Mouse (Mus musculus): ENCODE results near the gene Olfr631. TPM values are rescaled to one million over a fixed set of nuclear protein-coding genes. Genes with fewer than 3 reads are reported as not detected.
"Not testable (repeated sequence)": the region's sequence is repeated elsewhere in the genome, so short reads cannot be mapped to it uniquely, and the experiment has no call there.

The Olfr631 gene
- not detected for total RNA-seq (2022)

GRCm38 (mm10) chr7:103928525-103928924 is at the start of gene Olfr631:
Olfr631 (plus strand) TSS chr7:103928825.
- no peak for DNase-seq (ENCODE audit: low spot score)

DNA sequence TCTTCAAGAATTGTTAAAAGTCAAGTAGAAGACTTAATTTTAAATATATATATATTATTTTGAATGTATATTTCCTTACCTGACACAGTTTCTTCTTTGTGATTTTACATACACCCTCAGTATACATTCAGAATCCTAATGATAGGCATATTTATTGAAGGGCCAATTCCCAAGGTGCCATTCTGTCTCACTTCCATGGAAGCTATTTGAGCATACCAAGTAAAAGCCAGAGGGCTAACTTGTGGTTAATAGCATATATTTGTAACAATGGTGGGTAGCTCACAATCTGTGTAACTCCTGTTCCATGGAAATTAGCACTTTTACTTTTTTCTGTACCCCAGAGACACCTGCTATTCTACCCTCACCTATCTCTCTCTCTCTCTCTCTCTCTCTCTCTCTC is 42.5 kb upstream of the Olfr631 start, which contains the start of gene Olfr66:
Gene Olfr66 (minus strand): TSS at position 101 of the 400 bp plus-strand sequence.
- no peak for DNase-seq (ENCODE audit: low spot score)

- no peak for DNase-seq (ENCODE audit: low spot score)
Observed at GRCm38 (mm10) chr7:103894385-103894784, 34.2 kb upstream of the Olfr631 start, which contains the start of gene Olfr64. Olfr64 (minus strand) TSS chr7:103894485.

DNA sequence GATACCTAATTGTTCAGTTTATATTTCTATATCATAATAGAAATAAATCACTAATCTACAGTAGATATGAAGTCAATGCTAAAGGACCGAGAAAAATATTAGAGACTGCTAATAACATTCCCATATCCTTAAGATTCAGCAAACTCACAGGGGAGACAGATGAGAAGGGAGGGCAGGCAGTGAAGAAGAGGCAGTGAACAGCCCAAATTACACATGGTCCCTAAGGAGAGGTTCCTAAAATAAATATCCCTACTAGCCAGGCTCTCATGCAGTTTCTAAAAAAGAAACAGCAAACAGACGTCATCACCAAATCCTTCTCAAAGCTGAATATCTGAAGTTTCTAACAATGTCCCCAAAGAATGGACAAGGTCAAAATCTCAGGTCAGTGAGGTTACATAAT is 25.4 kb upstream of the Olfr631 start, which contains the start of gene Olfr65:
Gene Olfr65 (plus strand): TSS at position 301 of the 400 bp plus-strand sequence.
- DNase-seq (ENCODE audit: low spot score) = peak; percentile 10

- no peak for DNase-seq (ENCODE audit: low spot score)
Observed at GRCm38 (mm10) chr7:103910047-103910446, 18.6 kb upstream of the Olfr631 start.

DNA sequence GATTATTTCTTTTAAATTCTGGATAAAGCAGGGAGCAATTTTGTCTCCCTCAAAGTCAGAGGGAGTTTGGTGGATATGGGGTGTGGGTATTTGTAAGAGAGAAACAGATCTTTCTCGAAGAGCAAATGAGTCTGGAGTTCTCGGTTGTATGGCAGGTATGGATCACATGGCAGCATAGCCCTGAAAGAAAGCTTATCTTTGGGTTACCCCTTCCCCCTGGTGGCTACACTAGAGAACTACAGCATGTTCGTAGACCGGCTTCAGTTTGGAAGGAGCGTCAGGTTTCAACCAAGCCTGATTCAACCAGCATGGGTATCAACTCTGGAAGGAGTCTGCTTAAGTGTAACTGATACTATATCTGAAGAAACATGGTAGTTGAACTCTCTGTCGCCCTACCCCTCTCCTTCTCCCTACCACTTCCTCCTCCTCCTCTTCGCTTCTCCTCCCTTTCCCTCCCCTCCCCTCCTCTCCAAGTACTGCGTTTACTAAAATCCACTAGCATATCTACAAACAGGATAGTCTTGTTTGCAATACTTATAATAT is 15.6 kb upstream of the Olfr631 start:
- DNase-seq (ENCODE audit: low spot score) = no peak

DNA sequence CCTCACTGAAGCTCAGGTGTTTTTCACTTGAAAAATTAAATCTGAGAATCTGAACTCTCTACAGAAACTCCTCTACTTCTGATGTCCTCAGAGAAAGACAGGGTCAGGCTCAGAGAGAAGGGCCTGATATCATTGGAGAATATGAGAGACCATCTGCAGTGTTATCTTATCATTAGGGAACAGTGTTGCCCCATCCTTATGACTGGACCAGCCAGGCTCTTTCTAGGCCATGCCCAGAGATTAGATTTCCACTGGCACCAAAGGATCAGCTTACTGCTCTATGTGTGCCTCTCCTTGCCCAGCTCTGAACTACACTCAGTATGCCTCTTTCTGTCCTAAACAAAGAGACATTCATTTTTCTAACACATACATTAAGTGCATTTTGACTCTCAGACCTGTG is 13.3 kb upstream of the Olfr631 start:
- no peak for DNase-seq (ENCODE audit: low spot score)

DNA sequence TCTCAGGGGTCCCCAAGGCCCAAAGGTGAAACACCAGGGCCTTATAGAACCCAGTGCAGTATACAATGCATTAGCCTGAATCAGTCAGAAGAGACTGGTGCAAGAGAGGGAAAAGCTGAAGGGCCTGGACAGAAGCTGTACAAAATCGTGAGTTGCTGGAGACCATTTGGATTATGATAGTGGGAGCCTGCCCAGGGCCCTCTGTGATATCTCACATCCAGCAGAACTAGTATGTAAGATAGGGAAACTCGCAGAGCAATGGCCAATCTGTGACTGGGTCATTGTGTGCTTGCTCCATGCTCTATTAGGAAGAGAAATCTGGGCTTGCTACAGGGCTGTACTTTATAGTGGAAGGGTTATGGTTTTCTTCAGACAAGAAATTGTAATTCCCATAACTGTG is 5.6 kb downstream of the Olfr631 start, which contains the start of gene Olfr632:
Gene Olfr632 (plus strand): TSS at position 84 of the 400 bp plus-strand sequence.
- no peak for DNase-seq (ENCODE audit: low spot score)

- peak; percentile 7 for DNase-seq (ENCODE audit: low spot score)
Observed at GRCm38 (mm10) chr7:103942730-103943129, 14.1 kb downstream of the Olfr631 start.

DNA sequence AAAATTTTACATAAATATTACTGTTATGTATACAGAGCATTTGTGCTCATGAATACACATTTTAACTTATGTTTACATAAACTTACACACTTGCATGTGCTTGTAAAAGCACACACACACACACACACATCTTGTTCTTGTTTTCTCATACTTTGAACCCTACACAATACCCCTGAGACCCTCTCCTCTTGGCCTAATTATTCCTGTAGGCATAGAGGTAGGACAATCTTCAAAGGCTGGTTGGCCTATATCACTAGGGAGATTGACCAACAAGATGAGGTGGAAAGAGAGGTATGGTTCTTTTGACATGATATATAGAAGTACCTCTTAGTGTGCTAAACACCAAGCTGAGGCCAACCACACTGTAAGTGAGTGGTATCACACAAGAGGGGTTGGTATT is 15.5 kb downstream of the Olfr631 start, which contains the start of gene Olfr633:
Gene Olfr633 (plus strand): TSS at position 301 of the 400 bp plus-strand sequence.
- DNase-seq (ENCODE audit: low spot score) = no peak

DNA sequence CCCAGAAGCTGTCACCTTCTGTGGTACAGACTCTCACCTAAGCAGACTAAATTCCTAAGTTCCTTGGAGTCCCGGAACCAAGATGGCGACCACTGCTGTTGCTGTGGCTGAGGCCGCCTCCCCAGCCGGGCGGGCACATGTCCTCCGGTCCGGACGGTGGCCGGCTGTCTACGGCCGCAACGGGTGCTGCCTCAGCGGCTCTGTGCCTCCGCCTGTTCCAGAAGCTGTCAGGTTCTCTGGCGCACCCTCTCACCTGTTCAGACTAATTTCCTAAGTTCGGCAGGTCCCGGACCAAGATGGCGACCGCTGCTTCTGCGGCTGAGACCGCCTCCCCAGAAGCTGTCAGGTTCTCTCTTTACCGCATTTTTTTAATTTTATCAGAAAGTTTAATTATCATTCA is 38.2 kb downstream of the Olfr631 start:
- DNase-seq (ENCODE audit: low spot score) = not testable (repeated sequence)

DNA sequence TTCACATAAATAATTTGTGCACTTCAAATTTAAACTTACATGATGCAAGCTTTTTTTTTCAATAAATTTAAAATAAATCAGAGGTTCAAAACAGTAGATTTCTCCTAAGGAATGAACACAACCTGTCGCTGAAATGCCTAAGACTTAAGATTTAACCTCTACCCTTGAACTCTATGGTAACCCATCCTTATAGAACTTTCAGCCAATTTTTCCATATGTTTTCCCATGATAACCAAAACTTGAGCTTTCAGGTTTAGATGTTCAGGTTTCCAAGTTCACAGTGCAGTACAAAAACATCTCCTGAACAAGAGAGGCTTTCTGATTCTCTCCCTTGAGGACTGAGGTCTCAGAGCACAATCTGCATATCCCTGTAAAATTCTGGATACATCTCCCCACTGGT is 42.2 kb downstream of the Olfr631 start, which contains the start of gene Olfr635:
Gene Olfr635 (plus strand): TSS at position 301 of the 400 bp plus-strand sequence.
- DNase-seq (ENCODE audit: low spot score) = no peak

DNA sequence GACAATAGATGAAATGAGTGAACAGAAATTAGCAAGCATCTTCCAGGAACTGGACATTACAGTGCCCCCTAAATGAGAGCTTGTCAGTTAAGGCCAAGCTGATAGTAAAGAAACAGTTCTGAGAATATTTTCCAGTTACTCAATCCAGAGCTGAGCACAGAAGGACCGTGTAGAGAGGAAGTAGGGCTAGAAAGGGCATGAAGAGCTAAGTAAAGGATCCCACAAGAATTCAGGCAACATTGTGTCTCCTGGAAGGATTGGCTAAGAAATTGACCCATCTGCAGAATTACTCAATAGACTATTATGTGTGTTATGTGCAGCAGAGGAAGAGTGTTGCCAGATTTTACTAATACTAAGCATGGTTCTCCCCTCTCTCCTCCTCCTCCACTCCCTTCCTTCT is 43.2 kb downstream of the Olfr631 start:
- DNase-seq (ENCODE audit: low spot score) = no peak

Other genes with a start within 250 kb of the Olfr631 start
- gene Olfr625-ps1, start 246.1 kb upstream of the Olfr631 start, total RNA-seq (2022) = not detected
- not detected for gene Olfr243, start 214.2 kb upstream of the Olfr631 start, total RNA-seq (2022)
- gene Olfr628, start 198.5 kb upstream of the Olfr631 start, total RNA-seq (2022) = not detected
- not detected for gene Olfr629, start 183.9 kb upstream of the Olfr631 start, total RNA-seq (2022)
- gene Olfr630, start 171.5 kb upstream of the Olfr631 start, total RNA-seq (2022) = not detected
- gene Olfr69, start 157.2 kb upstream of the Olfr631 start, total RNA-seq (2022) = not detected
- not detected for gene Olfr68, start 149.1 kb upstream of the Olfr631 start, total RNA-seq (2022)
- gene Olfr67, start 137.0 kb upstream of the Olfr631 start, total RNA-seq (2022) = not detected
- gene Hbb-bt, start 114.8 kb upstream of the Olfr631 start, total RNA-seq (2022) = 1,000 to 10,000 TPM in 1 of 4 experiments, 100 to 1,000 TPM in 3; 208 to 1,111 (median 289) TPM
- gene Hbb-bs, start 100.7 kb upstream of the Olfr631 start, total RNA-seq (2022) = over 10,000 TPM in 1 of 4 experiments, 1,000 to 10,000 TPM in 3; 2,003 to 12,142 (median 2,942) TPM
- not detected for gene Hbb-bh2, start 88.3 kb upstream of the Olfr631 start, total RNA-seq (2022)
- gene Hbb-bh1, start 85.7 kb upstream of the Olfr631 start, total RNA-seq (2022) = not detected
- not detected for gene Hbb-y, start 75.6 kb upstream of the Olfr631 start, total RNA-seq (2022)
- not detected for gene Olfr66, start 42.6 kb upstream of the Olfr631 start, total RNA-seq (2022)
- not detected for gene Olfr64, start 34.3 kb upstream of the Olfr631 start, total RNA-seq (2022)
- not detected for gene Olfr65, start 25.3 kb upstream of the Olfr631 start, total RNA-seq (2022)
- not detected for gene Olfr632, start 5.5 kb downstream of the Olfr631 start, total RNA-seq (2022)
- gene Olfr633, start 15.6 kb downstream of the Olfr631 start, total RNA-seq (2022) = not detected
- under 1 TPM in 1 of 4 experiments, not detected in 3; 0.03 TPM for gene Olfr635, start 42.3 kb downstream of the Olfr631 start, total RNA-seq (2022)
- gene Olfr638, start 69.9 kb downstream of the Olfr631 start, total RNA-seq (2022) = not detected
- under 1 TPM in 2 of 4 experiments, not detected in 2; 0.06 TPM for gene Olfr639, start 88.5 kb downstream of the Olfr631 start, total RNA-seq (2022)
- gene Olfr640, start 96.7 kb downstream of the Olfr631 start, total RNA-seq (2022) = not detected
- gene Olfr641, start 106.6 kb downstream of the Olfr631 start, total RNA-seq (2022) = not detected
- gene Olfr642, start 123.8 kb downstream of the Olfr631 start, total RNA-seq (2022) = not detected
- gene 4930516K23Rik, start 132.6 kb downstream of the Olfr631 start, total RNA-seq (2022) = not detected
- not detected for gene Olfr644, start 143.0 kb downstream of the Olfr631 start, total RNA-seq (2022)
- not detected for gene Olfr645, start 156.6 kb downstream of the Olfr631 start, total RNA-seq (2022)
- not detected for gene Olfr646, start 176.0 kb downstream of the Olfr631 start, total RNA-seq (2022)
- not detected for gene Ubqln5, start 201.0 kb downstream of the Olfr631 start, total RNA-seq (2022)
- gene Olfr643, start 208.6 kb downstream of the Olfr631 start, total RNA-seq (2022) = not detected
- gene Ubqln3, start 214.5 kb downstream of the Olfr631 start, total RNA-seq (2022) = not detected
- gene Ubqlnl, start 221.7 kb downstream of the Olfr631 start, total RNA-seq (2022) = not detected
- not detected for gene Olfm5, start 236.0 kb downstream of the Olfr631 start, total RNA-seq (2022)